Mouse (Mus musculus) embryonic facial prominence, embryonic 10.5 days (tissue): Measurements from ENCODE around the gene Pik3r5. TPM values are rescaled to one million over a fixed set of nuclear protein-coding genes. Genes with fewer than 3 reads are reported as not detected.

ENCODE experiments used
- DNase-seq: peaks from one replicate; pipeline ENCODE4 v3.0.0-alpha.2; 2017; ENCODE audit warnings: low spot score
- H3K27ac ChIP-seq: fragments of 300-500 bp; sonication (generic); replicated peaks from 2 replicates; pipeline ENCODE4 v1.5.1; 2016; ENCODE audit warnings: mild to moderate bottlenecking
- H3K27me3 ChIP-seq: fragments of 300-500 bp; sonication (generic); replicated peaks from 2 replicates; pipeline ENCODE4 v1.6.1; 2016; ENCODE audit warnings: low read depth, mild to moderate bottlenecking; ENCODE audit not compliant: poor library complexity, severe bottlenecking
- H3K36me3 ChIP-seq: fragments of 300-500 bp; sonication (generic); replicated peaks from 2 replicates; pipeline ENCODE4 v1.6.1; 2016; ENCODE audit warnings: mild to moderate bottlenecking, moderate library complexity
- H3K4me1 ChIP-seq: fragments of 300-500 bp; sonication (generic); 2 replicates; pipeline ENCODE4 v1.6.1; 2016
- H3K4me3 ChIP-seq: fragments of 300-500 bp; sonication (generic); 2 replicates; pipeline ENCODE4 v1.5.1; 2016; ENCODE audit warnings: mild to moderate bottlenecking, moderate library complexity
- H3K9me3 ChIP-seq: fragments of 300-500 bp; sonication (generic); 2 replicates; pipeline ENCODE4 v1.6.1; 2016; ENCODE audit warnings: mild to moderate bottlenecking
- WGBS: fragments of 180-500 bp; shearing (Covaris S2); methylation state at CpG from one replicate; pipeline ENCODE4 v1.1.7; 2016; 5-methylcytosine and 5-hydroxymethylcytosine counted together
- polyA plus RNA-seq: library from polyadenylated mRNA; unstranded; fragments of >200 nt; fragmentation: Nextera tagmentation; extraction: Ambion mirVana; gene quantifications from 2 replicates; pipeline ENCODE4 v1.2.1, GENCODE M21; 2016

Pik3r5 gene
- polyA plus RNA-seq, 1 experiment from 2014 or later: 0.69 TPM

- H3K27me3 ChIP-seq: peaks cover 7% of the 10 kb centered on the region
- H3K36me3 ChIP-seq: no peaks in the 10 kb centered on the region
- 86% methylated on average over 9 of the region's 9 CpGs for WGBS
- no peak overlapping the region for H3K27ac ChIP-seq
- H3K4me1 ChIP-seq: 0 out of 2 replicates have a peak, but pooled peaks cover 3% of the 10 kb centered on the region
- no peak for DNase-seq
- H3K4me3 ChIP-seq: no peak overlapping the region
- no peaks in the 10 kb centered on the region for H3K9me3 ChIP-seq
Observed at GRCm38 (mm10) chr11:68440100-68440499, 8.2 kb downstream of the Pik3r5 start.

- Histone ChIP-seq H3K4me3 (no peak overlapping the region), H3K9me3 (no peaks in the 10 kb centered on the region)
- WGBS: 78% methylated on average over 5 of the region's 5 CpGs
Observed at GRCm38 (mm10) chr11:68440965-68441364, 9.0 kb downstream of the Pik3r5 start.

GRCm38 (mm10) chr11:68442346-68442745, 10.4 kb downstream of the Pik3r5 start:
- 90% methylated on average over 8 of the region's 8 CpGs for WGBS
- H3K27me3 ChIP-seq: peaks cover 4% of the 10 kb centered on the region
- no peaks in the 10 kb centered on the region for H3K36me3 ChIP-seq
- no peaks in the 10 kb centered on the region for H3K4me1 ChIP-seq
- DNase-seq: no peak
- H3K9me3 ChIP-seq: no peaks in the 10 kb centered on the region
- no peak overlapping the region for H3K4me3 ChIP-seq
- H3K27ac ChIP-seq: no peak overlapping the region

More at GRCm38 (mm10) chr11:68440965-68441364, 9.0 kb downstream of the Pik3r5 start:
- H3K27me3 ChIP-seq: peaks cover 4% of the 10 kb centered on the region
- H3K27ac ChIP-seq: no peak overlapping the region
- no peaks in the 10 kb centered on the region for H3K4me1 ChIP-seq
- H3K36me3 ChIP-seq: no peaks in the 10 kb centered on the region
- DNase-seq: no peak

- Histone ChIP-seq H3K4me1 (no peaks in the 10 kb centered on the region), H3K9me3 (no peaks in the 10 kb centered on the region), H3K36me3 (no peaks in the 10 kb centered on the region), H3K27me3 (peaks cover 4% of the 10 kb centered on the region), H3K4me3 (no peak overlapping the region), H3K27ac (no peak overlapping the region)
- WGBS: 80% methylated on average over 12 of the region's 12 CpGs
- no peak for DNase-seq
Observed at GRCm38 (mm10) chr11:68442983-68443638, 11.2 kb downstream of the Pik3r5 start.

GRCm38 (mm10) chr11:68445901-68446300, 14.0 kb downstream of the Pik3r5 start:
- Histone ChIP-seq H3K9me3 (no peaks in the 10 kb centered on the region), H3K4me1 (peaks cover 6% of the 10 kb centered on the region), H3K4me3 (no peak overlapping the region), H3K36me3 (no peaks in the 10 kb centered on the region), H3K27ac (no peak overlapping the region), H3K27me3 (peaks cover 7% of the 10 kb centered on the region)
- WGBS: 91% methylated on average over 4 of the region's 4 CpGs
- no peak for DNase-seq

- Histone ChIP-seq H3K4me1 (peaks cover 13% of the 10 kb centered on the region), H3K9me3 (no peaks in the 10 kb centered on the region), H3K36me3 (no peaks in the 10 kb centered on the region), H3K27ac (no peak overlapping the region), H3K27me3 (peaks cover 7% of the 10 kb centered on the region; the same call in 1 of the 2 replicates), H3K4me3 (no peak overlapping the region)
- WGBS: 90% methylated on average over 4 of the region's 4 CpGs
- DNase-seq: no peak
Observed at GRCm38 (mm10) chr11:68446547-68446946, 14.6 kb downstream of the Pik3r5 start.

GRCm38 (mm10) chr11:68447242-68447641, 15.3 kb downstream of the Pik3r5 start:
- no peak overlapping the region for H3K27ac ChIP-seq
- WGBS: 83% methylated on average over 2 of the region's 2 CpGs
- no peaks in the 10 kb centered on the region for H3K9me3 ChIP-seq

GRCm38 (mm10) chr11:68448356-68448755, 16.4 kb downstream of the Pik3r5 start:
- Histone ChIP-seq H3K4me3 (no peak overlapping the region), H3K27me3 (peaks cover 3% of the 10 kb centered on the region; the same call in 1 of the 2 replicates), H3K4me1 (peaks cover 23% of the 10 kb centered on the region), H3K27ac (no peak overlapping the region), H3K9me3 (no peaks in the 10 kb centered on the region), H3K36me3 (no peaks in the 10 kb centered on the region)
- DNase-seq: no peak
- 89% methylated on average over 7 of the region's 7 CpGs for whole genome bisulfite sequencing

More at GRCm38 (mm10) chr11:68447242-68447641, 15.3 kb downstream of the Pik3r5 start:
- Histone ChIP-seq H3K4me1 (peaks cover 19% of the 10 kb centered on the region), H3K36me3 (no peaks in the 10 kb centered on the region), H3K4me3 (no peak overlapping the region), H3K27me3 (peaks cover 3% of the 10 kb centered on the region; the same call in 1 of the 2 replicates)
- no peak for DNase-seq

- H3K9me3 ChIP-seq: no peaks in the 10 kb centered on the region
- WGBS: 48% methylated on average over 10 of the region's 10 CpGs
- no peaks in the 10 kb centered on the region for H3K36me3 ChIP-seq
- DNase-seq: peak; percentile 30
- no peak overlapping the region for H3K27ac ChIP-seq
- 0 out of 2 replicates have a peak, but pooled peaks cover 3% of the 10 kb centered on the region for H3K27me3 ChIP-seq
- no peak overlapping the region for H3K4me3 ChIP-seq
- peaks cover 23% of the 10 kb centered on the region for H3K4me1 ChIP-seq
Observed at GRCm38 (mm10) chr11:68451282-68451735, 19.4 kb downstream of the Pik3r5 start.

- Histone ChIP-seq H3K9me3 (no peaks in the 10 kb centered on the region), H3K4me1 (peaks cover 23% of the 10 kb centered on the region), H3K27me3 (0 out of 2 replicates have a peak, but pooled peaks cover 3% of the 10 kb centered on the region), H3K36me3 (no peaks in the 10 kb centered on the region), H3K4me3 (no peak overlapping the region), H3K27ac (no peak overlapping the region)
- DNase-seq: no peak
- 77% methylated on average over 5 of the region's 5 CpGs for WGBS
Observed at GRCm38 (mm10) chr11:68451747-68452405, 20.0 kb downstream of the Pik3r5 start.

GRCm38 (mm10) chr11:68452740-68453139, 20.8 kb downstream of the Pik3r5 start:
- Histone ChIP-seq H3K27ac (no peak overlapping the region), H3K36me3 (no peaks in the 10 kb centered on the region), H3K4me3 (no peak overlapping the region), H3K4me1 (peaks cover 23% of the 10 kb centered on the region), H3K9me3 (no peaks in the 10 kb centered on the region), H3K27me3 (0 out of 2 replicates have a peak, but pooled peaks cover 3% of the 10 kb centered on the region)
- 90% methylated on average over 8 of the region's 8 CpGs for WGBS
- no peak for DNase-seq

GRCm38 (mm10) chr11:68453301-68453700, 21.4 kb downstream of the Pik3r5 start:
- H3K27ac ChIP-seq: no peak overlapping the region
- no peaks in the 10 kb centered on the region for H3K36me3 ChIP-seq
- DNase-seq: no peak
- 0 out of 2 replicates have a peak, but pooled peaks cover 3% of the 10 kb centered on the region for H3K27me3 ChIP-seq
- H3K4me1 ChIP-seq: peaks cover 23% of the 10 kb centered on the region
- no peaks in the 10 kb centered on the region for H3K9me3 ChIP-seq
- WGBS: 75% methylated on average over 6 of the region's 6 CpGs
- no peak overlapping the region for H3K4me3 ChIP-seq

- Histone ChIP-seq H3K9me3 (no peaks in the 10 kb centered on the region), H3K4me3 (no peak overlapping the region), H3K27me3 (0 out of 2 replicates have a peak, but pooled peaks cover 6% of the 10 kb centered on the region), H3K27ac (no peak overlapping the region), H3K36me3 (no peaks in the 10 kb centered on the region), H3K4me1 (0 out of 2 replicates have a peak, but pooled peaks cover 3% of the 10 kb centered on the region)
- no peak for DNase-seq
- WGBS: 82% methylated on average over 8 of the region's 8 CpGs
Observed at GRCm38 (mm10) chr11:68458086-68458485, 26.2 kb downstream of the Pik3r5 start.
